8 mouse cellular contexts compared by ENCODE assay signal in genomic region chr7:82263141-82263540, GRCm38 (mm10).
DNase-seq lines count a peak whose midpoint lies in the region; ATAC-seq and TF ChIP-seq lines count a peak whose summit lies in the region.

No protein-coding gene starts in this region.

- in situ Hi-C loops in Patski (cut with MboI; ENCODE audit: low pct_unique_long_range_greater_than_20kb) = loop anchor here (5.0 to 10.0 kb wide), 4 partner anchors 141 to 478 kb away; partner anchors contain the start of gene 3110040N11Rik

- POLR2A ChIA-PET in Patski (lab: Charles Lee) = no interaction called here

- TF ChIP-seq CTCF in Patski (IDR thresholded peaks at IDR 0.05) = peak; percentile 85

- intact Hi-C loops in heart, postnatal 36 days (cut with DNase I) = loop anchor here (2.0 to 10.0 kb wide), 3 partner anchors 142 to 468 kb away; no protein-coding TSS in a partner anchor
- intact Hi-C loops in left cerebral cortex, postnatal 4 days (cut with DNase I) = loop anchor here (2.0 kb wide), 1 partner anchor 142 kb away; no protein-coding TSS in a partner anchor

- peak; percentile 47 for DNase-seq in left cerebral cortex, adult 11 months (ENCODE audit: low spot score)
- DNase-seq in left cerebral cortex, adult 8-10 months (ENCODE audit: low spot score in 2 of 2) = no peak
- DNase-seq in Patski (ENCODE audit: low read depth, low spot score) = no peak
- DNase-seq in cerebellum, postnatal 14 days = peak; percentile 82 to 86
- peak; percentile 60 to 68 for DNase-seq in heart, postnatal 36 days
- DNase-seq in left cerebral cortex, postnatal 4 days = peak; percentile 75
- DNase-seq in retina, postnatal 7 days (ENCODE audit: low read depth, low spot score) = peak; percentile 36

- CTCF ChIA-PET in Patski (lab: Charles Lee) = interaction anchor here (0.9 to 1.7 kb wide), 3 partner anchors 8 to 316 kb away, joined by 4 to 7 read pairs (median 6); no protein-coding TSS in a partner anchor

- H3K27me3 ChIP-seq in Patski = no peaks in the 10 kb centered on the region

- no peak for ATAC-seq in Patski
- ATAC-seq in erythroid progenitor cell, adult 5-6 weeks (replicated peaks; ENCODE audit: low FRiP score, poor library complexity, severe bottlenecking) = no peak

Comparison
In these comparisons a context has a peak if more than half of its experiments do, and no peak if none do; other contexts are left out.
1. DNase-seq: peak in left cerebral cortex, adult 11 months (single experiment), cerebellum, postnatal 14 days (2 of 2), heart, postnatal 36 days (2 of 2), left cerebral cortex, postnatal 4 days (single experiment) and retina, postnatal 7 days (single experiment); none in left cerebral cortex, adult 8-10 months (0 of 2) and Patski (single experiment).